Mouse (Mus musculus) lung, postnatal 25 days (tissue): ENCODE measurements around the gene Rab42.

ENCODE experiments used
- DNase-seq: peaks from one replicate; pipeline ENCODE4 v3.0.0; 2022; ENCODE audit warnings: low spot score

The Rab42 gene

GRCm38 (mm10) chr4:132269740-132270560 is 33.2 kb downstream of the Rab42 start:
- DNase-seq, result peak; percentile 90

- peak; percentile 21 for DNase-seq
Observed at GRCm38 (mm10) chr4:132268871-132269739, 34.1 kb downstream of the Rab42 start.

- DNase-seq, result no peak
Observed at GRCm38 (mm10) chr4:132266835-132267349, 36.3 kb downstream of the Rab42 start.

- DNase-seq, result no peak
Observed at GRCm38 (mm10) chr4:132263313-132263712, 39.9 kb downstream of the Rab42 start.

- no peak for DNase-seq
Observed at GRCm38 (mm10) chr4:132262358-132262616, 40.9 kb downstream of the Rab42 start.

- peak; percentile 72 for DNase-seq
Observed at GRCm38 (mm10) chr4:132261514-132262357, 41.4 kb downstream of the Rab42 start, which contains the start of gene Gmeb1. Gmeb1 (minus strand) TSS chr4:132261602.

- peak; percentile 24 for DNase-seq
Observed at GRCm38 (mm10) chr4:132260404-132261379, 42.5 kb downstream of the Rab42 start.

GRCm38 (mm10) chr4:132259248-132259647 is 43.9 kb downstream of the Rab42 start:
- DNase-seq, result no peak

GRCm38 (mm10) chr4:132256384-132256783 is 46.8 kb downstream of the Rab42 start:
- no peak for DNase-seq

- DNase-seq, result no peak
Observed at GRCm38 (mm10) chr4:132254986-132255385, 48.2 kb downstream of the Rab42 start.

- DNase-seq, result no peak
Observed at GRCm38 (mm10) chr4:132253622-132254021, 49.6 kb downstream of the Rab42 start.

- DNase-seq, result no peak
Observed at GRCm38 (mm10) chr4:132253128-132253527, 50.1 kb downstream of the Rab42 start.
